Mouse (Mus musculus) brain, embryonic 14.5 days (tissue): ENCODE measurements around the gene Sh3d21.

ENCODE experiments used
- CTCF ChIP-seq: fragments of 200-500 bp; IDR thresholded peaks from 2 replicates; pipeline ENCODE4 v1.5.1; 2012; ENCODE audit warnings: inconsistent platforms, mild to moderate bottlenecking, moderate library complexity, borderline replicate concordance; ENCODE audit not compliant: insufficient read depth, insufficient read length; ENCODE audit errors: extremely low read depth
- POLR2A ChIP-seq: fragments of 200-500 bp; IDR thresholded peaks from 2 replicates; pipeline ENCODE4 v1.6.1; 2012; ENCODE audit warnings: mild to moderate bottlenecking, inconsistent platforms, borderline replicate concordance; ENCODE audit not compliant: poor library complexity, insufficient read depth, insufficient read length, severe bottlenecking; ENCODE audit errors: extremely low read depth

DNA sequence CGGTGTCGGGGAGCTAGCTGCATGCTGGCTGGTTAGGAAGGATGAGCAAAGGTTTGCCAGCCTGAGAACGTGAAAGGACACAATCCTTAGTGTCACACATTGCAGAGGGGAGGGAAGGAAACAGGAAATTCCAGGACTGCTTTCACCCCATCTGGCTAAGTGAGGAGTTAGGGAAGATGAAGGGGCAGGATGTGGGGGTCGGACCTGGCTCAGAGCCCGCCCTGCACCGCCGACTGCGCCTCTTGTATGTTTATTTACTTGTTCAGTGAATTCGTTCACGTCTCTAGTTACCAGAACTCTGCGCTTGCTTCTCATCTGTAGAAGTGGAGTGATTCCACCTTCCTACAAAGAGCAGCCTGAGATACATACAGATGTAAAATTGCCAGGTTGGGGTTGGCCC is 32.8 kb downstream of the Sh3d21 start:
- TF ChIP-seq CTCF: no peak
- TF ChIP-seq POLR2A: no peak
